Mouse (Mus musculus) midbrain, embryonic 16.5 days (tissue): ENCODE results near the gene Fam83f. TPM values are rescaled to one million over a fixed set of nuclear protein-coding genes. Genes with fewer than 3 reads are reported as not detected.

Experiments used
- ATAC-seq: fragments of 200-750 bp; cut with Nextera tagmentation; 2 replicates; pipeline ENCODE4 v1.8.0; 2017; ENCODE audit warnings: moderate TSS enrichment
- H3K27ac ChIP-seq: fragments of 300-500 bp; sonication (generic); 2 replicates; pipeline ENCODE4 v1.5.1; 2014; ENCODE audit warnings: mild to moderate bottlenecking, low read length, mixed read lengths
- H3K27me3 ChIP-seq: fragments of 300-500 bp; sonication (generic); 2 replicates; pipeline ENCODE4 v1.6.1; 2014; ENCODE audit warnings: low read depth, low read length, mixed read lengths; ENCODE audit not compliant: control insufficient read depth, insufficient read depth
- H3K36me3 ChIP-seq: fragments of 300-500 bp; sonication (generic); 2 replicates; pipeline ENCODE4 v1.6.1; 2014; ENCODE audit warnings: mild to moderate bottlenecking, low read length, moderate library complexity, mixed read lengths; ENCODE audit not compliant: control insufficient read depth, insufficient read depth
- H3K4me1 ChIP-seq: fragments of 300-500 bp; sonication (generic); 2 replicates; pipeline ENCODE4 v1.6.1; 2014; ENCODE audit warnings: mild to moderate bottlenecking, low read length, mixed read lengths; ENCODE audit not compliant: control insufficient read depth, insufficient read depth
- H3K4me2 ChIP-seq: fragments of 300-500 bp; sonication (generic); 2 replicates; pipeline ENCODE4 v1.6.1; 2014; ENCODE audit warnings: mild to moderate bottlenecking, low read length, mixed read lengths
- H3K4me3 ChIP-seq: fragments of 300-500 bp; sonication (generic); 2 replicates; pipeline ENCODE4 v1.5.1; 2014; ENCODE audit warnings: low read depth, mild to moderate bottlenecking, low read length, moderate library complexity, mixed read lengths
- H3K9ac ChIP-seq: fragments of 300-500 bp; sonication (generic); 2 replicates; pipeline ENCODE4 v1.6.1; 2014; ENCODE audit warnings: low read depth, low read length, mixed read lengths
- H3K9me3 ChIP-seq: fragments of 300-500 bp; sonication (generic); replicated peaks from 2 replicates; pipeline ENCODE4 v1.6.1; 2014; ENCODE audit warnings: mild to moderate bottlenecking, low read length, mixed read lengths; ENCODE audit not compliant: control insufficient read depth, poor library complexity, severe bottlenecking
- WGBS: fragments of 180-500 bp; shearing (Covaris S2); extraction: QIAGEN DNeasy Blood & Tissue Kit; methylation state at CpG from one replicate; pipeline ENCODE4 v1.1.7; 2014; 5-methylcytosine and 5-hydroxymethylcytosine counted together
- polyA plus RNA-seq: library from polyadenylated mRNA; unstranded; fragments of >200 nt; fragmentation: Nextera tagmentation; extraction: Ambion mirVana; gene quantifications from 2 replicates; pipeline ENCODE4 v1.2.1, GENCODE M21; 2015

Gene Fam83f
- polyA plus RNA-seq, 1 experiment from 2014 or later, result 0.39 TPM

- Histone ChIP-seq H3K9ac (no peak overlapping the region), H3K9me3 (no peaks in the 10 kb centered on the region), H3K27me3 (no peaks in the 10 kb centered on the region), H3K4me3 (no peak overlapping the region), H3K27ac (no peak overlapping the region), H3K4me1 (no peaks in the 10 kb centered on the region), H3K36me3 (no peaks in the 10 kb centered on the region), H3K4me2 (no peak overlapping the region)
- ATAC-seq, result no peak
- 61% methylated on average over 13 of the region's 13 CpGs for WGBS
Observed at GRCm38 (mm10) chr15:80636757-80637372, 34.8 kb upstream of the Fam83f start.

GRCm38 (mm10) chr15:80639071-80639702 is 32.5 kb upstream of the Fam83f start:
- H3K4me3 ChIP-seq, result no peak overlapping the region
- WGBS, result 59% methylated on average over 11 of the region's 11 CpGs
- H3K4me1 ChIP-seq, result no peaks in the 10 kb centered on the region
- ATAC-seq, result no peak
- no peaks in the 10 kb centered on the region for H3K36me3 ChIP-seq
- H3K9me3 ChIP-seq, result no peaks in the 10 kb centered on the region
- H3K27me3 ChIP-seq, result no peaks in the 10 kb centered on the region
- no peak overlapping the region for H3K27ac ChIP-seq
- H3K4me2 ChIP-seq, result no peak overlapping the region
- no peak overlapping the region for H3K9ac ChIP-seq

DNA sequence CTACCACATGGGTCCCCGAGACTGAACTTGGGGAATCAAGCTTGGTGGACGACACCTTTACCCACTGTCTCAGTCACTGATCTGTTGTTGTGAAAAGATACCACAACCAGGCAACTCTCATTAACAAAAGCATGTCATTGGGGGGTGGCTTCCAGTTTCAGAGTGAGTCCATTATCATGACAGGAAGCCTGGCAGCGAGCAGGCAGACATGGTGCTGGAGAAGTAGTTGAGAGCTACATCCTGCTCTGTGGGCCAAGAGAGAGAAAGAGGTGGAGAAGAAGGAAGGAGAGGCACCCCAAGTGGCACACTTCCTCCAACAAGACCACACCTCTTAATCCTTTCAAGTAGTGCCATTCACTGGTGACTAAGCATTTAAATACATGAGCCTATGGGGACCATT is 31.8 kb upstream of the Fam83f start:
- no peak overlapping the region for H3K27ac ChIP-seq
- H3K4me3 ChIP-seq, result no peak overlapping the region
- no peaks in the 10 kb centered on the region for H3K4me1 ChIP-seq
- H3K9ac ChIP-seq, result no peak overlapping the region
- no peaks in the 10 kb centered on the region for H3K9me3 ChIP-seq
- WGBS, result 93% methylated on average over 3 of the region's 3 CpGs
- no peak for ATAC-seq
- H3K36me3 ChIP-seq, result no peaks in the 10 kb centered on the region
- no peaks in the 10 kb centered on the region for H3K27me3 ChIP-seq
- H3K4me2 ChIP-seq, result no peak overlapping the region

DNA sequence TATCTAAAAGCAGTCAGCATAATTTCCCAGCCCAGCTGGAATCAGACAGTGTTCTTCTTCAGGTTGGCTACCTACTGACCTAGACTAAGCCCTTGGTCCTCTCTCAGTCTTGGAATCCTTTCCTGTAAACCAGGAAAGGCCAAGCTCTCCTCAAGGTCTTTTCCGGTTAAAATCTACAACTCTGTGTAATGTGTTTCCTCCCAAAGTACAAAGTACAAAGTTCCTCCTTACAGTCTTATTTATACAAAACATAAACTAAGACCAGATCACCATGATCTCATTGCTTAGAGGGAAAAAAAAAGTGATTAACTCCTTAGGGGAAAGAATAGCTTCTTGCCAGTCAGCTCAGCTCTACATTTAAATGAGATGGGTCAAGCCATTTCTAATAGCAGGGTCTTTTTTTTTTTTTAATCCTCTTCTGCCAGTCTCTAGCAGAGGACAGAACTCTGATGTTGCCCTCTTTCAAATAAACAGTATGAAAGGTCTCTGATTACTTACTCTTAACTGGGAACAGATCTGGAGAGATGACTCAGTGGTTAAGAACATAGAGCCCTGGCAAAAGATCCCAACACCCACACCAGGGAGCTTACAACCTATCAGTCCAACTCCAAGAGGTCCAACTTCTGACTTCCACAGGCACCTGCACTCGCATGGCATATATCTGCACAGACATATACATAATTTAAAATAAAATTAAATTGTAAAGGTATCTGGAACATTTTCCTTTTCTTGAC is 29.8 kb upstream of the Fam83f start:
- Histone ChIP-seq H3K27me3 (no peaks in the 10 kb centered on the region), H3K36me3 (no peaks in the 10 kb centered on the region), H3K9ac (no peak overlapping the region), H3K9me3 (no peaks in the 10 kb centered on the region), H3K4me3 (no peak overlapping the region), H3K4me2 (no peak overlapping the region), H3K27ac (no peak overlapping the region), H3K4me1 (no peaks in the 10 kb centered on the region)
- no peak for ATAC-seq
- 90% methylated on average over 2 of the region's 2 CpGs for WGBS

DNA sequence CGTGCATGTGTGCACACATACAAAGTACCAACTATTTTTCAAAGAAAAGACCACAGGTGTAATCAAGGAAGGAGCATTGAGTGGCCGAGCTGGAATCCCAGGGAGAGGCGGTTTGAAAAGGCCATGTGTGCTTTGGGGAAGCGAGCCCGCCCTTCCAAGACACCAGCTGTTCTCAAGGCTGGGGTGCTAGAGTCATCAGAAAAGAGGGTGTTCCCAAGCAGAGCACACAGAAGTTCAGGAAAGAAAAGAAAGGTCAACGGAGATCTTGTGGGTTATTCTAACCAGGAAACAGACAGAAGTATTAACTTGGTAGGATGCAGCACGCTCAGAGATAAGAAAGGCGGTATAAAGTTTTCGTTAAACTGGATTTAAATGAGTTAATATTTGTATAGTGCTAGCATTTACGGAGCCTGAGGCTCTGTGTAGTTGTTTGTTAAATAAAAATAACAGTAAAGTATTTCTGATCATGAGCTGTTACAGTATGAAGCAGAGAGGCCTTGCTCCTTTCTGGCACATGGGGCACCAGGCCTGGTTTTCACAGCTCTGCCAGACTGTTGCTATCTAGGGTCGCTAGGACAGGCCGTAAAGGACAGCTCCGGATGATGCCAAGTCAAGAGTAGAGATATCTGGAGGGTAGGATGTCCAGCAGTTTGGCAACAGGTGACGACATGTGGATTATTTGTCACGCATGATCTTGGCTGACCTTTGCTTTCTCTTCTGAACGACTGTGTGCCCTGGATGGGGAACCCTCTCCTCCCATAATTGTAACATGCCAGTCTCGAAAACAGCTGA is 26.4 kb upstream of the Fam83f start:
- Histone ChIP-seq H3K9me3 (no peaks in the 10 kb centered on the region), H3K4me2 (no peak overlapping the region), H3K4me1 (no peaks in the 10 kb centered on the region), H3K27me3 (no peaks in the 10 kb centered on the region), H3K27ac (no peak overlapping the region), H3K4me3 (no peak overlapping the region), H3K36me3 (no peaks in the 10 kb centered on the region), H3K9ac (no peak overlapping the region)
- no peak for ATAC-seq
- WGBS, result 88% methylated on average over 17 of the region's 17 CpGs

GRCm38 (mm10) chr15:80648977-80649606 is 22.6 kb upstream of the Fam83f start:
- Histone ChIP-seq H3K27ac (no peak overlapping the region), H3K9me3 (no peaks in the 10 kb centered on the region), H3K4me3 (no peak overlapping the region), H3K4me2 (no peak overlapping the region), H3K36me3 (no peaks in the 10 kb centered on the region), H3K4me1 (no peaks in the 10 kb centered on the region), H3K27me3 (no peaks in the 10 kb centered on the region), H3K9ac (no peak overlapping the region)
- 81% methylated on average over 15 of the region's 15 CpGs for WGBS
- ATAC-seq, result no peak

DNA sequence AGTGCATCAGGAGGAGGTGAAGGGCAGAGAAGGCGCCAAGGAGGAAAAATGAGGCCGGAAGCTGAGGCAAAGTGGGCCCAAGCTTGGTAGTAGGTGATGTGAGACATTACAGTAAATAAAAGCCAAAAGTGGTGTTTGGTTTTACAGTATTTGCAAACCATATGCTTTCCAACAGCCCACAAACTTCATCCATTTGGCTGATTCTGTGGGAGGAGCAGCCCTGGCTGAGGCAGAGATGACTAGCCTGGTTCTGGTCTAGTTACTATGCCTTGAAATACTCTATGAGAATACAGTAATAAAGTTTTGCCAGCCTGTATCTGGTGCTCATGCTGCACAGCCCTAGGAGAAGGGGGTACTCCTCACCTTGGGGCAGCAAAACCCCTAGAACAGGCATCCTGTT is 21.2 kb upstream of the Fam83f start:
- no peak for ATAC-seq
- H3K4me3 ChIP-seq, result no peak overlapping the region
- no peaks in the 10 kb centered on the region for H3K36me3 ChIP-seq
- WGBS, result 79% methylated on average over 2 of the region's 2 CpGs
- H3K9ac ChIP-seq, result no peak overlapping the region
- H3K27me3 ChIP-seq, result no peaks in the 10 kb centered on the region
- H3K4me2 ChIP-seq, result no peak overlapping the region
- H3K4me1 ChIP-seq, result no peaks in the 10 kb centered on the region
- no peaks in the 10 kb centered on the region for H3K9me3 ChIP-seq
- no peak overlapping the region for H3K27ac ChIP-seq

- ATAC-seq, result no peak
- Histone ChIP-seq H3K9ac (no peak overlapping the region), H3K27me3 (no peaks in the 10 kb centered on the region), H3K27ac (no peak overlapping the region), H3K4me3 (no peak overlapping the region), H3K36me3 (no peaks in the 10 kb centered on the region), H3K9me3 (no peaks in the 10 kb centered on the region), H3K4me1 (peaks cover 4% of the 10 kb centered on the region), H3K4me2 (no peak overlapping the region)
- WGBS, result 83% methylated on average over 8 of the region's 8 CpGs
Observed at GRCm38 (mm10) chr15:80653865-80654264, 17.8 kb upstream of the Fam83f start.
